ENCODE assay signal across 17 mouse cellular contexts in the genomic region with DNA sequence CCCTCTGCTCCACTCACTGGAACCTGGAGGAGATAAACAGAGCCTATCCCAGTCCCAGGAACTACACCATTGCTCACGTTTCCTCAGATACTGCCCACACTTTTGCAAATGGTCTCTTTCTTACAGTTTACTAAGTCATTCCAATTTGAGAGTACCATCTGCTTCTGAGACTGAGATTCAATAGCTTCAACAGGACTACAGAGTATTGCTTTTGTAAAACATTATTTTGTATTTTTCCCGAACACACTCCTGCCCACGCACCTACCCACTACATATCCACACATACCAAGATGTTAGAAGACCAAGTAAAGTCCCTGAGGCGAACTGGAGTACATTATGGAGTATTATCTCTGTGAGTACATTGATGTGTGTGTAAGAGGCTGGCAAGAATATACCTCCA.
DNase-seq lines count a peak whose midpoint lies in the region.
"Had no signal": no experiment of that assay in that cellular context is flagged by ENCODE, and none has a peak within 500 bp of the region (broad histone marks: within the 10 kb centered on the region; RNA-seq: fewer than 3 reads in every experiment).

No protein-coding gene starts in this region.

- peak; percentile 46 for DNase-seq in layer of hippocampus, adult 9-11 months
- no peak for DNase-seq in layer of hippocampus, adult 9-10 months (ENCODE audit: low spot score)
- peak; percentile 59 to 60 for DNase-seq in right cerebral cortex, adult 2 months (ENCODE audit: low spot score in 2 of 2)
- DNase-seq in right cerebral cortex, postnatal 4 days: no peak
- peak; percentile 54 to 83 for DNase-seq in left cerebral cortex, postnatal 25 days (ENCODE audit: low spot score in 2 of 2)
- DNase-seq in telencephalon, adult 2 months (ENCODE audit: low read depth, low spot score): peak; percentile 74
- no peak for DNase-seq in cerebellum, adult 11-12 months
- no peak for DNase-seq in gastrocnemius, postnatal 14 days
- DNase-seq: adrenal gland, adult 2 months; adrenal gland, postnatal 25 days; cerebellum, adult 11 months; cerebellum, adult 9-10 months; cerebellum, postnatal 36 days; gastrocnemius, adult 2 months; gastrocnemius, postnatal 36 days; heart, adult 11 months; heart, postnatal 36 days had no signal

- intact Hi-C loops in left cerebral cortex, postnatal 25 days (cut with DNase I): no loop called here
- intact Hi-C loops in gastrocnemius, postnatal 14 days (cut with DNase I; ENCODE audit: low total_unique reads): no loop called here

Comparison
In these comparisons a context has a peak if more than half of its experiments do, and no peak if none do; other contexts are left out.
1. DNase-seq: peak in layer of hippocampus, adult 9-11 months (single experiment), right cerebral cortex, adult 2 months (2 of 2), left cerebral cortex, postnatal 25 days (2 of 2) and telencephalon, adult 2 months (single experiment); none in layer of hippocampus, adult 9-10 months (single experiment), right cerebral cortex, postnatal 4 days (single experiment), cerebellum, adult 11-12 months (single experiment) and gastrocnemius, postnatal 14 days (single experiment).